Mouse (Mus musculus) thymus, adult 2 months (tissue): Measurements from ENCODE around the gene Atg16l2.

Experiments used
- CTCF ChIP-seq: fragments of 200-500 bp; IDR thresholded peaks from 2 replicates; pipeline ENCODE4 v1.5.1; 2012; ENCODE audit warnings: mild to moderate bottlenecking, control low read depth, low read length, moderate library complexity, borderline replicate concordance; ENCODE audit not compliant: control insufficient read depth, poor library complexity, insufficient read depth; ENCODE audit errors: extremely low read depth
- POLR2A ChIP-seq: fragments of 200-500 bp; IDR thresholded peaks from 2 replicates; pipeline ENCODE4 v1.6.1; 2012; ENCODE audit warnings: mild to moderate bottlenecking, low read length, control low read depth, moderate library complexity; ENCODE audit not compliant: control insufficient read depth, poor library complexity, insufficient read depth; ENCODE audit errors: extremely low read depth

DNA sequence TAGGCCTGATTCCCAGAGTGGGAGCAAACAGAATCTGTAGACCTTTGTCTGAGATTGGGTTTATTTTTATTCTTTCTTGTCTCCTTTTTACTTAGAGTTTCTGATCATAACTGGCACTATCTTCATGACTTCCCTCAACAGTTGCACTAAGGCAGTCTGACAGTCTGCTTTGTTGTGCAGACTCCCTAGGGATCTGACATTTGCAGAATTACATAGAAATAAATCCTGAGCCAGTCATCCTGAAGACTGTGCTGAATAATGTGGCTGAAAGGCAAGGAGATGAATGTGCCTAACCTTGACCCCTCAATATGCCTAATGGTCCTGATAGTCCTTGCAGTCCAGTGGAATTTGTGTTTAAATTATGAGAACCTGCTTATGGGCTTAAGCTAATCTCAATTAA, 38.5 kb downstream of the Atg16l2 start:
- TF ChIP-seq CTCF, result no peak
- no peak for TF ChIP-seq POLR2A
